Mouse (Mus musculus) skeletal muscle tissue, adult 2 months (tissue): ENCODE data around the gene Bend3.
"Not testable (repeated sequence)": the region's sequence is repeated elsewhere in the genome, so short reads cannot be mapped to it uniquely, and the experiment has no call there.

Experiments
- DNase-seq: peaks from one replicate; pipeline ENCODE4 v3.0.0-alpha.2; 2012; ENCODE audit warnings: low read depth, low spot score

Bend3 gene

DNA sequence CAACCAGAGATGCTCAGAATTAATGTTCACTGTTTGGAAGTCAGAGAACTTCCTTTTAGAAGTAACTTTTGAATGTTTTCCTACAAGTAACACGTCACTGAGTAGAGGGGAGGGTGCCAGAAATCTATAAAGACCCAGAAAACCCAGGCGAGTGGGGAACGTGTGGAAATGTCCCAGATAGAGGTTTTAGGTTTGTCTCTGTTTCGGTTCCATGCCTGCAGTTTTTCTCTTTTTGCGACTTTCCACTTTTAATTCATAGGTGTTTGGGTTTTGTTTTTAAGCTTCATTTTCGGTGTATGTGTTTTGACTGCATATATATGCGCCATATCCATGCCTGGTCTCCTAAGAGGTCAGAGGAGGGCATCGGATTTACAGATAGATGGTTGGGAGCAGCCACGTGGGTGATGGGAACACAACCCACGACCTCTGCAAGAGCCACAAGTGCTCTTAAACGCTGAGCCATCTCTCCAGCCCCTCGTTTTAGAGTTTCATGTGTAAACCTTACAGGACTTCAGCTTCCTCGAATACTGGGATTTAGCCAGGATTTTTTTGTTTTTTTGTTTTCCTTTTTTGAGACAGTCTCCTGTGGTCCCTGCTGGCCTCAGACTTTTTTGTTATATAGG, 1.7 kb downstream of the Bend3 start:
- DNase-seq, result no peak

DNA sequence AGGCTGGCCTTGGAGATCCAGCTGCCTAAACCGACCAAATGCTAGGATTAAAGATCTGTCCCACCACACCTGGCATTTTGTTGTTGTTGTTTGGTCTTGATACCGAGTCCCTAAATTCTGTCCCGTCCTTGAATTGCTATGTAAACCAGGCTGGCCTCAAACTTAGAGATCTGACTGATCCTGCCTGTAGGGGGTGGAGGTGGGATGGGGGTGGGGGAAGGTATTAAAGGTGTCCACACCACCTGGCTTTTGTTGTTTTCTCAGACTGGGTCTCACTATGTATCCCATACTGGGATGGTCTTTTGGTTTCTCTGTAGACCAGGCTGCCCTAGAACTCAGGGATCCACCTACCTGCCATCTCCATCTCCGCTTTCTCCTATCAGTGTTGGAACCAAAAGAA, 2.5 kb downstream of the Bend3 start:
- DNase-seq, result no peak

DNA sequence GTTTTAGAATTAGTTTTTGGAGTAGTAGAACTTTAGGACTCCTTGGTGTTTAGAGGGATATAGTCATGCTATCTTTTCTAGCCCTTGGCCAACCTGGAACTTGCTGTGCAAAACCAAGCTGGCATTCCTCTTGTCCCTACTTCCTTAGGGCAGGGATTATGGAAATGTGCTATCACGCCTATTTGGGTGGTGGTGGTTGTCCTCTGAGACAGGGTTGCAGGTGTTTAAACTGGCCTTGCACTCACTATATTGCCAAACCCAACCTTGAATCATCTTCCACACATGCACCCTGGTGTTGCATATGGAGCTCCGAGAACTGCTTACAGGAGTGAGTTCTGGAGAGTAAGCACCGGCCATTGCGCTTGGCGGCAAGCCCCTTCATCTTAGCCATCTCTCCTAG, 3.4 kb downstream of the Bend3 start:
- no peak for DNase-seq

DNA sequence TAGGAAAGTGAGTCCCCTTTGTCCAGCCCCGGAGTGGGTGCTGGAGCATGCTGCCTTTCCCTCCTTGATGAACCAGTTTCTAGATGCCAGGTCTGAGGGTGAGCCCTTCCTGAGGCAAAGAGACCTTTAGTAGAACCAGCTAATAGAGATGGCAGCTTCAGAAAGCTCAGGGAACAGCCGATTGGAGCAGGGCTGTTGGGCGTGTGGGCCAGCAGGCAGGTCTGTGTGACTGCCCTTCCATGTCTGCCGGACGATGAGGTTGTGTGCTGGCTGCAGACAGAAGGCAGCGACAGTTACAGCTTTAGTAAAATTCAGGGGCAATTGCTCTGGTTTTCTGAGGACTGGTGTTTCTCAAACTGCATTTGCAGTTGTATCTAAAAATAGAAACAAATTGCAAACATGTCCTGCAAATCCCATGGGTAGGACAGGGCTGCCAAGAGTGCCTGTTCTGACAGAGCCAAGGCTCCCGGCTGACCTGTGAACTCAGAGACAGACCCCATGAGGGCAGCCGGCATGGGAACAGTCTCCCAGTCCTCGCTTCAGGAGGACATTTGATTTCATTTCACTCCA, 4.9 kb downstream of the Bend3 start:
- peak; percentile 62 for DNase-seq

DNA sequence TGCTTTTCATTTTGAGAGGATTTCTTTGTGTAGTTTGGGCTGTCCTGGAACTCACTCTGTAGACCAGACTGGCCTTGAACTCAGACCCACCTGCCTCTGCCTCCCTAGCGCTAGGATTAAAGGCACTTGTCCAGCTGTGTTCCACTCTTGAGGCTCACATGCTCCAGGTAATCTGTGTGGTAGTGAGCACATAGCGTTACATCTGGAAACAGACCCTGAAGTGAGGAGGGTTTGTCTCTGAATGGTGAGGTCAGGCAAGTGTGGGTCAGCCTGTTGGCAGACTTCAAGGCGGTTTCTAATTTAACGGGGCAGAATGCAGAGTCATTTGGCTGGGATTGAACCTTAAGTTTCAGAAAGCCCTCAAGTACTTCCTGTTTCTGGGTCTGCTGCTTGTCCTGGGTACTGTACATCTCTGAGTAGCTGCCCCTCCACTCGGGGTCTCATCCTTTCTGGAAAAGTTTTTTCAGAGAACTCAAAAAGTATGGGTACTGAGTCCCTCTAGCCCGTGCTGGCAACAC, 7.2 kb downstream of the Bend3 start:
- DNase-seq, result no peak

DNA sequence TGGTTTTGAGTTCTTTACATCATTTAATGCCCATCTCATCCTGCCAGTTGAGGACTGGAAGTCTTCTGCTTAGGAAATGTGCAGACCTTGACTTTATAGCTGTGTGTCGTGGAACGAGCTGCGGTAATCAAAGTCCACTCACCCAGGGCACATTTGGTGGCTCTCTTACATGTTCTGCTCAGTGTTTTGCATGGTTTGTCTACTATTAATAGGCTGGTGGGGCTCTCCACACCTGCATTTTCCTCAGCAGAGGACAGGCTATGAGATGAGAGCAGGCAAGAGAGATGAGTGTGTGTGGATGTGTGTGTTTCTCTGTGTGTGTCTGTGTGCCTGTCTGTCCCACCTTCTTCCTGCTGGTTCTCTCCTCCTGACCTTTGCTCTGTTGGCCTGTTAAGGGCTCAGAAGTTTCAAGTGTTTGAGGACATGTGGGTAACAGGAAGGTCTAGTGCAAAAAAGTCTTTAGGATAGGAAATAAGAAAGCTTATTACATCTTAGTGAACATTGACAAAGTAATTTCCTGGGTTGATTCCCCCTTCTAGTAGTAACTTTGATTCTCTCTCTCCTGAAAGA, 8.9 kb downstream of the Bend3 start:
- no peak for DNase-seq

DNA sequence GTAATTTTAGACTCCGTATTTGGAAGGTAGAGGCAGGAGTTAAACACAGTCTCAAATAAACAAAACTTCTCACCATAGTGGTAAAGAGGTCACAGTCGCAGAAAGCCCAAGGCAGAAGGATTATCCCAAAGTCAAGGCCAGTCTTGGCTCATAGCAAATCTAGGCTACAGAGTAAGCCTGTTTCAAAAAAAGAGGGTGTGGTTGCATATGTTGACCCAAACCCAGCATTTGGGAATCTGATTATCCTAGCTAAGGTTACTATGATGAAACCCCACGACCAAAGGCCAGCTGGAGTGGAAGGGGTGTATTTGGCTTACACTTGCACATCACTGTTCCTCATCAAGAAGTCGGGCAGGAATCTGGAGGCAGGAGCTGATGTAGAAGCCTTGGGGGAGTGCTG, 9.6 kb downstream of the Bend3 start:
- DNase-seq, result no peak

DNA sequence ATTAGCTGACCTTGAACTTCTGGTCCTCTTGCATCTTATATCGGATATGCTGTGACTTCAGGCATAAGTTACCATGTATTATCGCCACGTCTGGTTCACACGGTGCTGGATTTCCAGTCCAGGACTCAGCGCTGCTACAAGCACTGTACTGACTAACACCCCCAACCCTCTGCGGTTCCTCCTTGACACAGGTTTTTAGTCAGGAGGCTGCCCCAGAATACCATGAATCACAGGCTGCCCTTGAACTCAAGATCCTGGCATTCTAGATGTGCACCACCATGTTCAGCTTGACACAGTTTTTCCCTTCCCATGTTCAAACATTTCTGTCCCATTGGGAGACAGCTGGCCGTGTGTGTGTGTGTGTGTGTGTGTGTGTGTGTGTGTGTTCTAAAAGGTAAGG, 10.5 kb downstream of the Bend3 start:
- DNase-seq, result no peak

DNA sequence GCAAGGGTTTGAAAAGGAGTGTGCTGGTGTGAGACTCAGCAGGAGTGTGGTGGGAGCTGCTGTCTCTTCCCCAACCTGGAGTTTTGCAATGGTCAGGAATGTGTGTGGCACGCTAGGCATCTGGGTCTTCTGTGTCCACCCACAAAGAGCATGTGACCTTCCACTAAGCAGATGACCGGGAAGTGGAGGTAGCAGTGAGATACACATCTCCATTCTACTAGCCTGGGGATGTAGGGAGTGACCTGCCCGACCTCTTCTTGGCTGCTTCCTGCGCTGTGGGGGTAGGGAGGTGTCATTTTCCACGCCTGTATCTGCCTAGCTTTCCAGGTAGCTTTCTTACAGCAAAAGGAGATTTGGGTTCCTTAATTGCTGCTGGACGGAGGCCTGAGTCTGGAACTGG, 10.9 kb downstream of the Bend3 start:
- no peak for DNase-seq

DNA sequence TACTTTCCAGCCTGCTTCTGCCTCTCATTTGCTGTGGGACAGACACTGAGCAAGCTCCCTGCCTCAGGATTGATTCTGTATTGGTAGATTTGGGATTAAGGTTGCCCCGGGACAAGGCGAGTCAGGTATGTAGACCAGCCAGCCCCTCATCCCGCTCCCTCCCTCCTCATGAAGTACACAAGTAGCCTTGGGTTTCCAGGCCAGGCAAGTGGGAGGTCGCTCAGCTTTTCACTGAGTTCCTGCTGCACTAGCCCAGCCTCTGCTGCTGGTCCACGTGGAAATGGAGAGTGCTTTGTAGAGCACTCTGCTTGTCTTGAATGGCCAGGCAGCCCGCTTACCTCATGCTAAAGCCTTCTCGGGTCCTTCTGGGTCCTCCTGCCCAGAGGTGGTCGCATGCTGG, 11.4 kb downstream of the Bend3 start:
- no peak for DNase-seq

DNA sequence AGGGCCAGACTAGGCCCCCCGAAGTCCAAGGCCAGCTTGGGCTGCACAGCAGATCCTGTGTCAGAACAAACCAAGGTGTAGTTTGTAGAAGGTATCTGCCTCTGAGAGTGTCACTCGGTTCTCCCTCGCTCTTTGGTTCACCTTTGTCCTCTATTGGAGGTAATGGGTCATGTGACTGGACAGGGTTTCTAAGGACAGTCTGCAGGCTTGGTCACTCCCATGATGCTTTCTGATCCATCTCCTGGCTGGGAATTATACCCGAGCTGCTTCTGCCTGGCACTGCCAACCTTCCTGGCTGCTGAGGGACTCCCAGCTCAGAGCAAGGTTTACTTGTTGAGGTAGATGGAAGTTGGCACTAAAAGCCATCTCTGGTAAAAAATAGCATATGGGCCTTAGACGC, 12.2 kb downstream of the Bend3 start:
- no peak for DNase-seq

DNA sequence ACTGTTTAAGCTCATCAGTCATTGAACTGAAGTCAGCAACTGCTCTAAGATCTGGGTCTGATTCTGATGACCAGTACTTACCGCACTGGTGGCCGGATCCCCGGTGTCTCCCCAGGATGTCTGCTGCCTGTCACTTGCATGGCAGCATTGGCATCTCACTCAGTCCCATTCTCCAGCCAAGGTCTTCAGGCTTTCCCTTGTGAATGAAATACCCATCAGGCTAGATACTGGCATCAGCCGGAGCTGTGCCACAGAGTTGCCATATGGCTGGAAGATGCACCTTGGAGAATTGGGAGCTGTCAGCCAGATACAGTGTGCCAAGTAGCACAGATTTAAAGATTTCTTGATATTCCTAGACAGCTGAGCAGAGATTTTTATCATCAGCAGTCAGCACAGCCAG, 24.0 kb downstream of the Bend3 start:
- no peak for DNase-seq

DNA sequence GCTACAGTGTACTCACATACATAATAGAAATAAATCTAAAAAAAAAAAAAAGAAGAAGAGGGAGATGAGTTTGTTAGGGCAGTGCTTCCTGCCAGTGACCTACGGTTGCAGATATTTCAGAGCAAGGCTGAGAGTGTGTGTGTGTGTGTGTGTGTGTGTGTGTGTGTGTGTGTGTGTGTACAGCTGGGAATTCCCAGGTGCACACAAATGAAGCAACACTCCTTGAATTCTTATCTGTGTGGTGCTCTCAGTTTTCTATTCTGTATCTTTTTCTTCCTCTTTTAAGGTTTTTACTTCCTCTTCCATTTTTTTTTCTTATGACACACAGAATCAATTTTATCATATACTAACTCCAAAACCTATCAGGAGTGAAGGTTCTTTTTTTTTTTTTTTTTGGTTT, 25.7 kb downstream of the Bend3 start:
- DNase-seq, result no peak

DNA sequence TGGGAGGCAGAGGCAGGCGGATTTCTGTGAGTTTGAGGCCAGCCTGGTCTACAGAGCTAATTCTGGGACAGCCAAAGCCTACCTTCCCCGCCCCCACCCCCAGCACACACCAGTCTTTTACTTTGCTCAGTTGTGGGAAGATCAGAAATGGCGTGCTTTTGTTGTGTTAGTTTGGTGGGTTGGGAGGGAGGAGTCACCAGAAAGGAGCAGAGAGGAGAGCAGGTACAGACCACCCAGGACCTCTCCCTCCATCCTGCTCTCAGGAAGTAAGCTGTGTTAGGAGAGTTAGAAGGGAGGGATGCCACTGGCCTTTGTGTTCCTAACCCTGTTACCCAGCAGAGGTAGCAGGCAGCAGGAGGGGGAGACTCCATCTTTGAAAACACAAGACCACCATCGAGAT, 28.4 kb downstream of the Bend3 start:
- no peak for DNase-seq

DNA sequence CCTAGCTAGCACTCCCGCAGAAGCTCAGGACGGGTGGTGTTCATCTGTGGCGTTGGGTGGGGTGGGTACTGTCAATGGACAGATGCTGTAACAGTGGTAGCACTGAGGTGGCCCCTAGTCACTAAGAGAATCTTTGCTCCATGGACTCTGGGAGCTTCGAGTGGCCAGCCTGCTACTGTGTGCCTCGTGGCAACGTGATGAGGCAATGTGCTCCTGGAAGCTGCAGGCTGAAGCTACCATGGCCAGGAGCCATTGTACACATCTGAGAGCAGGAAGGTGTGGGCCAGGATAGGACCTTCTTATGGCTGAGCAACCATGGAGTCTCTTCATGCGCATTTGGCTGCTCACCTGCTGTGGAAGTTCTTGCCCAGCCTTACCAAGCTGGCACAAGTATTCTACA, 30.6 kb downstream of the Bend3 start:
- no peak for DNase-seq

DNA sequence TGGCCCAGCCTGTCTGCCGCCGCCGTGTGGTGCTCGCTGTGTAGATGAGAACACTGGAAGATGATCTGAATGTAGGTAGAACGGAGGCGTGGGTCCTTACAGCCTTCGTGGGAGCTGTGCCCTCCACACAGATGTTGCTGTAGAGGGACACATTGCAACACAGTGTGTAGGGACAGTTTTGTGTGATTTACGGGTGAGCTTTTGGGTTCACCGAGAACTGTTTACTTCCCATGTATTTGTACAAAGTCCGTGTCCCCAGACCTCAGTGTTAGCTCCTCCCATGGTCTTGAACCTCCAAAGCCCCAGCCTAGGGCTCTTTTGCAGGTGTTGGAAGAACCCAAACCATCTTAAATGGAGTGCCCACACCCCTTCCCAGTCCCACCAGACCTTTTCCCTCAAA, 34.3 kb downstream of the Bend3 start:
- DNase-seq, result no peak

DNA sequence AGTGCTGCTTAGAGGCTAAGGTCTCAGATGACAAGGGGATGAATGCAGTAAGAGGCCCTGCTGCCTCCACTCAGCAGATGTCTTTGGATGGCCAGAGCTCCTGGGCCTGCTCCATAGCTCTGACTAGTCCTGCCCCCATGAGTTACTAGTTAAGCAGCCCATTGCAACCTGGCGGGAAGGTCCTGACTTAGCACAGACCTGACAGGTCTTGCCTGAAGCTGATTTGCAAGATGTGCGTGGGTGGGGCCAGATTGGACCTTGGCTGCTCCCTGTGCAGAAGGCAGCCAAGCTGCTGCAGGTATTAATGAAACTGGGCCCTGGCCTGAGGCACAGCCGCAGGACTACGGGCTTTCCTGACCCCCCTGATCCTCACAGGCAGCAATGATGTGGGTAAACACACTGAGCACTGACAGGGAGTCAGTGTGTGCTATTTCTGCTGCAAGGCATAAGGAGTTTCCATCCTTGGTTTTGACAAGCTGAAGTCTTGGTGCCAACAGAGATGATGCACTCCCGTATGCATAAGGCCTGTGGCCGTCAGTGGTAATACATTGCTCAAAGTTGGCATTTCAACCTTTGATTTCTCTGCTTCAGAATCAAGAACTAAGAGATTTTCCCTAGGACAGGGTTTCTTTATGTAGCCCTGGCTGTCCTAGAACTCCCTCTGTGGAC, 38.5 kb downstream of the Bend3 start:
- peak; percentile 18 for DNase-seq

DNA sequence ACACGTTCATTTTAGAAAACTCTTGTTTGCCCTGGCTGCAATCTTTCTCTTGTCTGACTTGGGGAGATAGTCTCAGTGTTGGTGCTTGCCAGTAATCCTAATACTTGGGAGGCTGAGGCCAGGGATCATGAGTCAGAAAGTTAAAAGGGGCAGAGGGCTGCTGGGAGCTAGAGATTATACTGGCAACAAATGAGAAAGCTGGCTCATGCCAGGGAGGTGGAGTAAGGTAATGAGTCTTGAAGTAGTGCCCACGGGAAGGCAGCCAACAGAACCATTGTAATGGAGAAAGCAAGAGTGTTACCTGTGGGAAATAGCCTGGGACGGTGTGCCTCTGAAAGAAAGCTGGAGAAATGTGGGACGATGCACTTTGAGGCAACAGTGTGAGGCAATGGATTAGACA, 39.2 kb downstream of the Bend3 start:
- DNase-seq, result no peak

DNA sequence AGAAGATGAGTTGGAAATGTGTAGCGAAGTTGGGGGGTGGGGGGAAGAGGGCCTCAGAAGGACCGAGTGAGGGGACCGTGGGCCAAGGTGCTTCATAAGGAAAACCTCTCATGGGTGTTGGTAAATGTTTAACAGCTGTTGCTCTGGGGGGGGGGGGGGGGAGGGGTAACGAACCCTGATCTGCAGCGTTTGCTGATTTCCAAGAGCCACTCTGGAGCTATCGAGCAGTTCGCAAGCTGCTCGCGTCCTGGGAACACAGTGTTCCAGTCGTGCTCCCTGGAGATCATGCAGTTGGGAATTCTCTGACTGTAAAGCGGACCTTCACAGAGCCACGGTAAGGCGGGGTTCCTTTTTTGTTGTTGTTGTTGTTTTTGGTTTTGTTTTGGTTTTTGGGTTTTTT, 39.7 kb downstream of the Bend3 start:
- DNase-seq, result peak; percentile 61

DNA sequence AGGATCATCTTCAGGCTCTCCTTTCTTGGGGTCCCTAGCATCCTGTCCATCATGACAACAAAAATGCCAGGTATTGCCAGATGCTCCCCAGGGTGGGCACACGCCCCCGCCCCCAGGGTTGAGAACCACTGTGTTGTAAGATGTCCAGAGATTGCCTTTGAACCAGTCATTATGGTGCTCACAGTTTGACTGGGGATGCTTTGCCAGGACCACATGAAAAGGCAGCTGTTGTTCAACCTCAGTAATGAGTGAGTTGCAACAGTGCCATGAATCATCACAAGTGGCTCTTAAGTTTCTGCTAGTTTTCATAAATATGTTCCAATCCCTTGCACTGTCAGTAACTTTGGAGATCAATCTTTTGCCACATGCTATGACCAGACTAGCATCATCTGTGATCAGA, 41.3 kb downstream of the Bend3 start:
- DNase-seq, result no peak

DNA sequence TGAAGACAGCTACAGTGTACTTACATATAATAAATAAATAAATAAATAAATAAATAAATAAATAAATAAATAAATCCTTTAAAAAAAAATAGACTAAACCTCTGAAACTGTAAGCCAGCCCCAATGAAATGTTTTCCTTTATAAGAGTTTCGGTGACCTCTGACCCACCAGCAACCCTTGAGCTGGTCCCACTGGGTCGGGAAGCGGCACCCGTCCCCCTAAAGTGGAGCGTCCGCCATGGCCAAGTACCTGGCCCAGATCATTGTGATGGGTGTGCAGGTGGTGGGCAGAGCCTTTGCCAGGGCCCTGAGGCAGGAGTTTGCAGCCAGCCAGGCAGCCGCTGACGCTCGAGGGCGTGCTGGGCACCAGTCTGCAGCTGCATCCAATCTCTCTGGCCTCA, 45.3 kb downstream of the Bend3 start, which contains the start of gene Gm9803:
Gm9803 (plus strand) TSS at position 154 of the 400 bp plus-strand sequence.
- not testable (repeated sequence) for DNase-seq

DNA sequence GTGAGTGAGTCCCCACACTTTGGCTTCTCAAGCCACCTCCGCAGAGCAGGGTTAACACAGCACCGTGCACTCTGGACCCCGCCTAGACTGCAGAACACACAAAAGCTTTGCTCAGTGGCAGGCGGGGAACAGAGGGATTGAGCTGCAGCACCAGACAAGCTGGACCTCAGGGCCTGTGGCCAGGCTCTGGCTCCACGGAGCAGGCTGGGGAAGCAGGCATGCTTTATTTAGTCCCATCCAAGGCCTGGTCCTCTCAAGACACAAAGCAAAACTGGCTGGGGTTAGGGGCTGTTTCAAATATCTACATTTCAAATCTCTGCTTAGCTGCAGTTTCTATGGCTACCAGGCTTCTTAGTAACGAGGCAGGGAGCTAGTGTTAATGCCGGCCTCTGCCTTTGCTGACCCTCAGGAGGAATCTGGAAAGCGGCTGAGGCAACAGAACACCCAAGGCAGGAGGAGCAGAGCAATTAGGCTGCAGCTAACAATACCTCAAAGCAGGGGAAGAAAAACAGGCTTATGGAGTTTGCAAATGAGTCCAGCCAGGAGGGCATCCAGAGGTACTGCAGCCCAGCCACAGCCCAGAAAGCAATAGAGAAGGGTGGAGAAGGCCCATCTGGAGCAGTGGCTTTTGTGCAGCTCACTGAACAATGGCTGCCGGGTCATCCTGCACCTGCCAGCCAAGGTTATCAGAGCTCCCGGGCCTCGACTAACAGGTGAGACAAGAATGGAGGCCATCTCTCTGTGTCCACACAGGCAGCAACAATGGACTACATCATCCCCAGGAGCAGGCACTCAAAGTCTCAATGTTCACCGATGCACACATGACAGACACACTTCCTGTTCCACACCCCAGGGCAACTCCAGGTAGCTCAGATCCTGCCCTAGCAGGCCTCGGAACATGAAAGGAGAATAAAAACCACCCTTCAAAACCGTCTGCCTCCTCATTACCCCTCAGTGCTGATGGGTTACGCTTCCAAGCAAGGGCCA, 48.9 kb downstream of the Bend3 start:
- DNase-seq, result no peak
